Mouse (Mus musculus): ENCODE measurements around the gene Myh7. TPM values are rescaled to one million over a fixed set of nuclear protein-coding genes. Genes with fewer than 3 reads are reported as not detected.
"Not testable (repeated sequence)": the region's sequence is repeated elsewhere in the genome, so short reads cannot be mapped to it uniquely, and the experiment has no call there.

Gene Myh7
- polyA plus RNA-seq, 1 experiment from 2014 or later, result 2.6 TPM

- no peaks in the 10 kb centered on the region for H3K36me3 ChIP-seq (ENCODE audit: control insufficient read depth, insufficient read depth, low read length)
- H3K4me2 ChIP-seq (ENCODE audit: low read depth, low read length), result no peak overlapping the region
- no peaks in the 10 kb centered on the region for H3K9me3 ChIP-seq (ENCODE audit: control insufficient read depth, low read length)
- no peaks in the 10 kb centered on the region for H3K27me3 ChIP-seq (replicated peaks; ENCODE audit: control insufficient read depth, insufficient read depth, low read length)
- H3K4me1 ChIP-seq (ENCODE audit: control insufficient read depth, insufficient read depth, low read length), result no peaks in the 10 kb centered on the region
- no peak overlapping the region for H3K9ac ChIP-seq (ENCODE audit: low read depth, low read length)
- H3K4me3 ChIP-seq (ENCODE audit: low read length), result no peak overlapping the region
- H3K27ac ChIP-seq (ENCODE audit: low read length), result no peak overlapping the region
- ATAC-seq, result no peak
- WGBS, result 57% methylated on average over 6 of the region's 6 CpGs
Observed at GRCm38 (mm10) chr14:54965631-54966030, 28.8 kb downstream of the Myh7 start.

DNA sequence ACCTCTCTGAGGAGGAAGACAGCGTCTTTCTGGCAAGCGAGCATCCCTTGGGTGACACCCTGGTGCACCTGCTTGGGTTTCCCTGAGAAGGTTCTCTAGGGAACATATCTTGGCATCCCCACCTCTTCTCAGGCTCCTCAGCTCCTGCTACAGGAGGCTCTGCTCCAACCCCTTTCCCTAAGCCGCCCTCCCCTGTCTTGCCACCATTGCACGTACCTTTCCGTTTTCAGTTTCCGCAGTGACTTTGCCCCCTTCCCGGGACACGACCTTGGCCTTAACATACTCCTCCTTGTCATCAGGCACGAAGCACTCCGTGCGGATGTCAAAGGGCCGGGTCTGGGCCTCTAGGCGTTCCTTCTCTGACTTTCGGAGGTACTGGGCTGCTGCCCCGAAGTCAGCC is 29.4 kb downstream of the Myh7 start:
- H3K4me1 ChIP-seq (ENCODE audit: control insufficient read depth, insufficient read depth, low read length), result no peaks in the 10 kb centered on the region
- H3K4me3 ChIP-seq (ENCODE audit: low read length), result no peak overlapping the region
- no peaks in the 10 kb centered on the region for H3K36me3 ChIP-seq (ENCODE audit: control insufficient read depth, insufficient read depth, low read length)
- H3K9ac ChIP-seq (ENCODE audit: low read depth, low read length), result no peak overlapping the region
- H3K9me3 ChIP-seq (ENCODE audit: control insufficient read depth, low read length), result no peaks in the 10 kb centered on the region
- no peak for ATAC-seq
- H3K27me3 ChIP-seq (replicated peaks; ENCODE audit: control insufficient read depth, insufficient read depth, low read length), result no peaks in the 10 kb centered on the region
- no peak overlapping the region for H3K27ac ChIP-seq (ENCODE audit: low read length)
- no peak overlapping the region for H3K4me2 ChIP-seq (ENCODE audit: low read depth, low read length)
- 74% methylated on average over 15 of the region's 15 CpGs for WGBS

DNA sequence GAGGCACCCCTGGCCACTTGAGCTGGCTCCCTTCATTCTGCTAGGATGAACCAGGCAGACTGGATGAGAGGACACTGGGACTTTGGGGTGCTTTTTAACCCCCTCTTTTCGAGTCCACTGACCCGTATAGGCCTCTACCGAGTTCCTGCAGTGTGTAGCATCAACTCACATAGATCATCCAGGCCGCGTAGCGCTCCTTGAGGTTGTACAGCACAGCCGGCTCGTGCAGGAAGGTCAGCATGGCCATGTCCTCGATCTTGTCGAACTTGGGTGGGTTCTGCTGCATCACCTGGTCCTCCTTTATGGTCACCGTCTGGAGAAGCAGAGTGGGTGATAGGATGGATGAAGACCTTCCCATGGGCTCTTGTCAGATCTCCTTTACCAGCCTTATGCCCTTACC is 30.7 kb downstream of the Myh7 start:
- Histone ChIP-seq H3K27me3 (replicated peaks; ENCODE audit: control insufficient read depth, insufficient read depth, low read length) (no peaks in the 10 kb centered on the region), H3K4me3 (ENCODE audit: low read length) (no peak overlapping the region), H3K36me3 (ENCODE audit: control insufficient read depth, insufficient read depth, low read length) (no peaks in the 10 kb centered on the region), H3K27ac (ENCODE audit: low read length) (no peak overlapping the region), H3K9ac (ENCODE audit: low read depth, low read length) (no peak overlapping the region), H3K9me3 (ENCODE audit: control insufficient read depth, low read length) (no peaks in the 10 kb centered on the region), H3K4me1 (ENCODE audit: control insufficient read depth, insufficient read depth, low read length) (no peaks in the 10 kb centered on the region), H3K4me2 (ENCODE audit: low read depth, low read length) (no peak overlapping the region)
- no peak for ATAC-seq
- 90% methylated on average over 11 of the region's 11 CpGs for WGBS

GRCm38 (mm10) chr14:54962714-54963113 is 31.7 kb downstream of the Myh7 start:
- WGBS, result 72% methylated on average over 7 of the region's 7 CpGs

DNA sequence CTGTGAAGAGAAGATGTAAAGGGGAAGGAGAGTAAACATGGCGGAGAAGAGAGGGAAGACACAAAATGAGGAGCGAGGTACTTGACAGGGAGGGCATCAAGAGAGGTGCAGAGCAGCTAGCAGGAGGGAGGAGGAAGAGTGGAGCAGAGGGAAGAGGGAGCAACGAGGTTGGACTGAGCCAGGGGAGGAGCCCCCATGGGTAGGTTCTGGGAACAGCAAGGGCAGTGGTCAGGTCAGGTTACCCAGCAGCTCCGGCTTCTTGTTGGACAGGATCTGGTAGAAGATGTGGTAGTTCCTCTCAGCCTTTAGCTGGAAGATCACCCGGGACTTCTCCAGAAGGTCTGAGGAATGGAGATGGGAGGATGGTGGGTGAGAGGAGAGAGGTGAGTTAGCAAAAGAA is 32.9 kb downstream of the Myh7 start:
- ATAC-seq, result no peak
- H3K27ac ChIP-seq (ENCODE audit: low read length), result no peak overlapping the region
- H3K27me3 ChIP-seq (replicated peaks; ENCODE audit: control insufficient read depth, insufficient read depth, low read length), result no peaks in the 10 kb centered on the region
- no peaks in the 10 kb centered on the region for H3K9me3 ChIP-seq (ENCODE audit: control insufficient read depth, low read length)
- no peaks in the 10 kb centered on the region for H3K36me3 ChIP-seq (ENCODE audit: control insufficient read depth, insufficient read depth, low read length)
- no peaks in the 10 kb centered on the region for H3K4me1 ChIP-seq (ENCODE audit: control insufficient read depth, insufficient read depth, low read length)
- WGBS, result 77% methylated on average over 5 of the region's 5 CpGs
- H3K9ac ChIP-seq (ENCODE audit: low read depth, low read length), result no peak overlapping the region
- H3K4me2 ChIP-seq (ENCODE audit: low read depth, low read length), result no peak overlapping the region
- H3K4me3 ChIP-seq (ENCODE audit: low read length), result no peak overlapping the region

More at GRCm38 (mm10) chr14:54962714-54963113, 31.7 kb downstream of the Myh7 start:
- Histone ChIP-seq H3K9ac (ENCODE audit: low read depth, low read length) (no peak overlapping the region), H3K4me2 (ENCODE audit: low read depth, low read length) (no peak overlapping the region), H3K36me3 (ENCODE audit: control insufficient read depth, insufficient read depth, low read length) (no peaks in the 10 kb centered on the region), H3K27me3 (replicated peaks; ENCODE audit: control insufficient read depth, insufficient read depth, low read length) (no peaks in the 10 kb centered on the region), H3K4me3 (ENCODE audit: low read length) (no peak overlapping the region), H3K4me1 (ENCODE audit: control insufficient read depth, insufficient read depth, low read length) (no peaks in the 10 kb centered on the region), H3K9me3 (ENCODE audit: control insufficient read depth, low read length) (no peaks in the 10 kb centered on the region), H3K27ac (ENCODE audit: low read length) (no peak overlapping the region)
- no peak for ATAC-seq

DNA sequence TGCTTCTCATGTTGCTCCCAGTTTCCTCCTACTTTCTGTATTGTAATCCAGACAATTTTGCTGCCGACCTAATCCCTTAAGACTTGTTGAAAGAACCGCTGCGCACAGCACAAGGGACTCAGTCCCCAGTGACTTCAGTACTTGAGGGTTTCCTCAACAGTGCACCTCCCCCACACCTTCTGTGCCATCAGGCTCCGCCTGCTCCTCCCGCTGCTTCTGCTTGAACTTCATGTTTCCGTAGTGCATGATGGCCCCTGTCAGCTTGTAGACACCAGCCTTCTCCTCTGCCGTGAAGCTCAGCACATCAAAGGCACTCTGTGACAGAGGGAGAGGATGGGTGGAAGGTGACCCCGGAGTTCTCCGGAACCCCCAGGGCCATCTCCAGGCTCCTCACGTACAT is 33.7 kb downstream of the Myh7 start:
- WGBS, result 69% methylated on average over 10 of the region's 10 CpGs
- no peak overlapping the region for H3K4me2 ChIP-seq (ENCODE audit: low read depth, low read length)
- no peaks in the 10 kb centered on the region for H3K36me3 ChIP-seq (ENCODE audit: control insufficient read depth, insufficient read depth, low read length)
- no peak overlapping the region for H3K4me3 ChIP-seq (ENCODE audit: low read length)
- H3K4me1 ChIP-seq (ENCODE audit: control insufficient read depth, insufficient read depth, low read length), result no peaks in the 10 kb centered on the region
- H3K9ac ChIP-seq (ENCODE audit: low read depth, low read length), result no peak overlapping the region
- ATAC-seq, result no peak
- no peaks in the 10 kb centered on the region for H3K27me3 ChIP-seq (replicated peaks; ENCODE audit: control insufficient read depth, insufficient read depth, low read length)
- no peak overlapping the region for H3K27ac ChIP-seq (ENCODE audit: low read length)
- H3K9me3 ChIP-seq (ENCODE audit: control insufficient read depth, low read length), result no peaks in the 10 kb centered on the region

GRCm38 (mm10) chr14:54959853-54960613 is 34.4 kb downstream of the Myh7 start:
- not testable (repeated sequence) for H3K27ac ChIP-seq (ENCODE audit: low read length); ATAC-seq; H3K4me2 ChIP-seq (ENCODE audit: low read depth, low read length); H3K27me3 ChIP-seq (replicated peaks; ENCODE audit: control insufficient read depth, insufficient read depth, low read length); H3K9ac ChIP-seq (ENCODE audit: low read depth, low read length); H3K9me3 ChIP-seq (ENCODE audit: control insufficient read depth, low read length); H3K36me3 ChIP-seq (ENCODE audit: control insufficient read depth, insufficient read depth, low read length); H3K4me3 ChIP-seq (ENCODE audit: low read length); H3K4me1 ChIP-seq (ENCODE audit: control insufficient read depth, insufficient read depth, low read length)
- WGBS, result 91% methylated on average over 12 of the region's 12 CpGs

DNA sequence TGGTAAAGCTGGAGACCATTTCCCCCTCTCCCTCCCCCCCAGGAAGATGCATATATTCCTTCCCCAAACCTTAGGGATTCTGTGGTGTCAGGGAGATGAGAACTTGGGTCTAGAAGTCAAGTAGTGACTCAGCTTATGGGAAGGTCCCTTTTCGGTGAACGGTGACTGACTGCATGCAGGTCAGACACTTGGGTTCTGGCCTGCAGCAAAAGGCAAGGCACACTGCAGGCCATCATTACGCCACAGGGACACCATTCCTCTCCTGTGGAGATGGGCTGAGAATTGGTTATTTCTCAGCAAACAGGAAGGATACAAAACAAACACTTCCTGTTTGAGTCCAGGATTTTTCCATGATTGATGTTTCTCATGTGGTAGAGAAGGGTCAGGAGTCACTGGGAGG is 35.2 kb downstream of the Myh7 start:
- Histone ChIP-seq H3K4me3 (ENCODE audit: low read length) (no peak overlapping the region), H3K27ac (ENCODE audit: low read length) (no peak overlapping the region), H3K9ac (ENCODE audit: low read depth, low read length) (no peak overlapping the region), H3K27me3 (replicated peaks; ENCODE audit: control insufficient read depth, insufficient read depth, low read length) (no peaks in the 10 kb centered on the region), H3K9me3 (ENCODE audit: control insufficient read depth, low read length) (no peaks in the 10 kb centered on the region), H3K36me3 (ENCODE audit: control insufficient read depth, insufficient read depth, low read length) (no peaks in the 10 kb centered on the region), H3K4me1 (ENCODE audit: control insufficient read depth, insufficient read depth, low read length) (no peaks in the 10 kb centered on the region), H3K4me2 (ENCODE audit: low read depth, low read length) (no peak overlapping the region)
- WGBS, result 84% methylated on average over 3 of the region's 3 CpGs
- no peak for ATAC-seq

- Histone ChIP-seq H3K36me3 (ENCODE audit: control insufficient read depth, insufficient read depth, low read length) (no peaks in the 10 kb centered on the region), H3K4me2 (ENCODE audit: low read depth, low read length) (no peak overlapping the region), H3K4me1 (ENCODE audit: control insufficient read depth, insufficient read depth, low read length) (no peaks in the 10 kb centered on the region), H3K27me3 (replicated peaks; ENCODE audit: control insufficient read depth, insufficient read depth, low read length) (no peaks in the 10 kb centered on the region), H3K9ac (ENCODE audit: low read depth, low read length) (no peak overlapping the region), H3K27ac (ENCODE audit: low read length) (no peak overlapping the region), H3K9me3 (ENCODE audit: control insufficient read depth, low read length) (no peaks in the 10 kb centered on the region), H3K4me3 (ENCODE audit: low read length) (no peak overlapping the region)
- ATAC-seq, result no peak
- WGBS, result 83% methylated on average over 4 of the region's 4 CpGs
Observed at GRCm38 (mm10) chr14:54958503-54958902, 35.9 kb downstream of the Myh7 start.

GRCm38 (mm10) chr14:54956533-54956932 is 37.9 kb downstream of the Myh7 start:
- no peak overlapping the region for H3K4me2 ChIP-seq (ENCODE audit: low read depth, low read length)
- 83% methylated on average over 9 of the region's 9 CpGs for WGBS
- no peaks in the 10 kb centered on the region for H3K27me3 ChIP-seq (replicated peaks; ENCODE audit: control insufficient read depth, insufficient read depth, low read length)
- H3K27ac ChIP-seq (ENCODE audit: low read length), result no peak overlapping the region
- H3K9me3 ChIP-seq (ENCODE audit: control insufficient read depth, low read length), result no peaks in the 10 kb centered on the region
- H3K4me1 ChIP-seq (ENCODE audit: control insufficient read depth, insufficient read depth, low read length), result no peaks in the 10 kb centered on the region
- no peaks in the 10 kb centered on the region for H3K36me3 ChIP-seq (ENCODE audit: control insufficient read depth, insufficient read depth, low read length)
- H3K9ac ChIP-seq (ENCODE audit: low read depth, low read length), result no peak overlapping the region
- H3K4me3 ChIP-seq (ENCODE audit: low read length), result no peak overlapping the region
- ATAC-seq, result no peak
